Mouse (Mus musculus) olfactory bulb, adult 2 months (tissue): ENCODE results near the gene Sowahd.

Source experiments
- CTCF ChIP-seq: fragments of 200-500 bp; IDR thresholded peaks from 2 replicates; pipeline ENCODE4 v1.5.1; 2012; ENCODE audit warnings: low read depth, mild to moderate bottlenecking, low read length, moderate library complexity; ENCODE audit not compliant: insufficient read depth
- POLR2A ChIP-seq: fragments of 200-500 bp; IDR thresholded peaks from 2 replicates; pipeline ENCODE4 v1.6.1; 2012; ENCODE audit warnings: mild to moderate bottlenecking, low read depth, low read length, moderate library complexity; ENCODE audit not compliant: insufficient read depth

- TF ChIP-seq POLR2A (no peak), CTCF (no peak)
These were observed 37.0 kb downstream of the Sowahd start for GRCm38 (mm10) chrX:37085665-37086064.
